Mouse (Mus musculus): ENCODE results near the gene Mettl3.
A peak's percentile ranks its signal among the peaks of the same experiment; 100 is the strongest.

- TF ChIP-seq CTCF (IDR thresholded peaks at IDR 0.05; ENCODE audit: low read depth) (no peak), EP300 (IDR thresholded peaks at IDR 0.05; ENCODE audit: low read depth) (peak; percentile 71)
Measured at GRCm38 (mm10) chr14:52306100-52306499, 1.2 kb upstream of the Mettl3 start.
